11 mouse cellular contexts compared by ENCODE assay signal in genomic region chr11:79286305-79286799, GRCm38 (mm10). TPM values are rescaled to one million over a fixed set of nuclear protein-coding genes. Genes with fewer than 3 reads are reported as not detected.
DNase-seq lines count a peak whose midpoint lies in the region; ATAC-seq and TF ChIP-seq lines count a peak whose summit lies in the region.
"Had no signal": no experiment of that assay in that cellular context is flagged by ENCODE, and none has a peak within 500 bp of the region (broad histone marks: within the 10 kb centered on the region; RNA-seq: fewer than 3 reads in every experiment).

No protein-coding gene starts in this region.

- DNase-seq in lung, postnatal 0 days (ENCODE audit: low spot score), result no peak
- DNase-seq in lung, postnatal 25 days (ENCODE audit: low spot score), result no peak
- no peak for DNase-seq in embryonic facial prominence, embryonic 10.5 days (ENCODE audit: low spot score)
- peak; percentile 43 for DNase-seq in liver
- DNase-seq in forebrain, postnatal 0 days, result no peak
- DNase-seq: kidney, adult 18-20 months had no signal

- WGBS in lung, postnatal 0 days, result 33% methylated on average over 9 of the region's 9 CpGs
- WGBS in embryonic facial prominence, embryonic 10.5 days, result 78% methylated on average over 9 of the region's 9 CpGs
- 82% methylated on average over 9 of the region's 9 CpGs for WGBS in hindbrain, embryonic 16.5 days
- WGBS in forebrain, postnatal 0 days, result 79% methylated on average over 9 of the region's 9 CpGs

- no peak for ATAC-seq in lung, postnatal 0 days
- ATAC-seq in monocyte, adult 5-6 weeks (replicated peaks; ENCODE audit: insufficient number of reproducible peaks, low FRiP score, low TSS enrichment, poor library complexity, severe bottlenecking), result peak; percentile 20; the same call in 1 of the 2 replicates
- no peak for ATAC-seq in hindbrain, embryonic 16.5 days
- ATAC-seq in forebrain, postnatal 0 days, result no peak
- ATAC-seq: forebrain, embryonic 16.5 days had no signal

- H3K9ac ChIP-seq in lung, postnatal 0 days (replicated peaks; ENCODE audit: low read depth), result no peak overlapping the region
- H3K9ac ChIP-seq in hindbrain, embryonic 16.5 days (ENCODE audit: low read depth, low read length), result no peak overlapping the region
- H3K9ac ChIP-seq in forebrain, postnatal 0 days, result no peak overlapping the region

- H3K36me3 ChIP-seq in lung, postnatal 0 days (ENCODE audit: insufficient read depth, low read length), result no peaks in the 10 kb centered on the region
- H3K36me3 ChIP-seq in embryonic facial prominence, embryonic 10.5 days (replicated peaks), result no peaks in the 10 kb centered on the region
- H3K36me3 ChIP-seq in hindbrain, embryonic 16.5 days (ENCODE audit: control insufficient read depth, insufficient read depth, low read length), result no peaks in the 10 kb centered on the region
- no peaks in the 10 kb centered on the region for H3K36me3 ChIP-seq in forebrain, postnatal 0 days (ENCODE audit: insufficient read depth)

- H3K27me3 ChIP-seq in lung, postnatal 0 days (replicated peaks; ENCODE audit: insufficient read depth, low read length), result no peaks in the 10 kb centered on the region
- H3K27me3 ChIP-seq in embryonic facial prominence, embryonic 10.5 days (replicated peaks; ENCODE audit: low read depth, poor library complexity, severe bottlenecking), result no peaks in the 10 kb centered on the region
- no peaks in the 10 kb centered on the region for H3K27me3 ChIP-seq in hindbrain, embryonic 16.5 days (replicated peaks; ENCODE audit: control insufficient read depth, insufficient read depth, low read length)
- no peaks in the 10 kb centered on the region for H3K27me3 ChIP-seq in forebrain, postnatal 0 days (ENCODE audit: insufficient read depth, low read length)

- H3K4me2 ChIP-seq in lung, postnatal 0 days (replicated peaks; ENCODE audit: low read depth, low read length), result no peak overlapping the region
- H3K4me2 ChIP-seq in hindbrain, embryonic 16.5 days (ENCODE audit: low read length), result no peak overlapping the region
- H3K4me2 ChIP-seq in forebrain, postnatal 0 days (ENCODE audit: low read depth), result no peak overlapping the region

- H3K4me3 ChIP-seq in lung, postnatal 0 days (ENCODE audit: low read depth, low read length), result no peak overlapping the region
- H3K4me3 ChIP-seq in embryonic facial prominence, embryonic 10.5 days, result no peak overlapping the region
- H3K4me3 ChIP-seq in hindbrain, embryonic 16.5 days (ENCODE audit: low read length), result no peak overlapping the region
- no peak overlapping the region for H3K4me3 ChIP-seq in forebrain, postnatal 0 days (ENCODE audit: low read depth, low read length)
- H3K4me3 ChIP-seq: myocyte had no signal

- no peak overlapping the region for H3K27ac ChIP-seq in lung, postnatal 0 days (ENCODE audit: low read length)
- peak overlapping the region; percentile 20; the same call in 1 of the 2 replicates for H3K27ac ChIP-seq in embryonic facial prominence, embryonic 10.5 days (replicated peaks)
- H3K27ac ChIP-seq in hindbrain, embryonic 16.5 days (ENCODE audit: low read depth, low read length), result no peak overlapping the region
- no peak overlapping the region for H3K27ac ChIP-seq in forebrain, postnatal 0 days (ENCODE audit: low read depth, low read length)

- peaks cover 18% of the 10 kb centered on the region; the same call in 1 of the 2 replicates for H3K4me1 ChIP-seq in lung, postnatal 0 days (ENCODE audit: insufficient read depth, low read depth, low read length)
- peaks cover 14% of the 10 kb centered on the region for H3K4me1 ChIP-seq in embryonic facial prominence, embryonic 10.5 days
- H3K4me1 ChIP-seq in hindbrain, embryonic 16.5 days (ENCODE audit: control insufficient read depth, insufficient read depth, low read depth, low read length), result no peaks in the 10 kb centered on the region
- H3K4me1 ChIP-seq in forebrain, postnatal 0 days (ENCODE audit: insufficient read depth), result no peaks in the 10 kb centered on the region

- no peak for TF ChIP-seq CTCF in lung, postnatal 0 days (IDR thresholded peaks at IDR 0.05)
- TF ChIP-seq CTCF in forebrain, postnatal 0 days (IDR thresholded peaks at IDR 0.05; ENCODE audit: low read depth), result no peak

- H3K9me3 ChIP-seq in lung, postnatal 0 days (ENCODE audit: low read length), result no peaks in the 10 kb centered on the region
- 0 out of 2 replicates have a peak, but pooled peaks cover 10% of the 10 kb centered on the region for H3K9me3 ChIP-seq in embryonic facial prominence, embryonic 10.5 days
- H3K9me3 ChIP-seq in hindbrain, embryonic 16.5 days (ENCODE audit: control insufficient read depth, low read length), result no peaks in the 10 kb centered on the region
- H3K9me3 ChIP-seq in forebrain, postnatal 0 days (ENCODE audit: low read length), result 0 out of 2 replicates have a peak, but pooled peaks cover 3% of the 10 kb centered on the region

- TF ChIP-seq EP300 in lung, postnatal 0 days (IDR thresholded peaks at IDR 0.05), result peak; percentile 62

RNA-seq across cellular contexts. Expression of gene Gm9964, which starts 10.4 kb away (rescaled TPM):
- not detected in 2 replicates for polyA plus RNA-seq in lung, postnatal 0 days (2015; fragmentation: Nextera tagmentation; extraction: Ambion mirVana)
- not detected in 2 replicates for polyA plus RNA-seq in embryonic facial prominence, embryonic 10.5 days (2016; fragmentation: Nextera tagmentation; extraction: Ambion mirVana)
- total RNA-seq in monocyte, adult 5-6 weeks (2017), result not detected in 3 replicates
- polyA plus RNA-seq in hindbrain, embryonic 16.5 days (2015; fragmentation: Nextera tagmentation; extraction: Ambion mirVana), result not detected in 2 replicates
- not detected in 2 replicates for total RNA-seq in forebrain, postnatal 0 days (2014; rRNA removed)
- not detected in 2 replicates for polyA plus RNA-seq in forebrain, postnatal 0 days (2015; fragmentation: Nextera tagmentation; extraction: Ambion mirVana)
- polyA plus RNA-seq: forebrain, embryonic 16.5 days; limb, embryonic 14.5 days; myocyte had no signal

RNA-seq across cellular contexts. Expression of gene Wsb1, which starts 31.9 kb away (rescaled TPM):
- 134 and 144 TPM in 2 replicates for polyA plus RNA-seq in lung, postnatal 0 days (2015; fragmentation: Nextera tagmentation; extraction: Ambion mirVana)
- 270 and 301 TPM in 2 replicates for polyA plus RNA-seq in embryonic facial prominence, embryonic 10.5 days (2016; fragmentation: Nextera tagmentation; extraction: Ambion mirVana)
- total RNA-seq in monocyte, adult 5-6 weeks (2017), result 274 to 316 TPM (median 277 TPM) in 3 replicates
- polyA plus RNA-seq in hindbrain, embryonic 16.5 days (2015; fragmentation: Nextera tagmentation; extraction: Ambion mirVana), result 380 and 432 TPM in 2 replicates
- 238 and 277 TPM in 2 replicates for total RNA-seq in forebrain, postnatal 0 days (2014; rRNA removed)
- 157 and 215 TPM in 2 replicates for polyA plus RNA-seq in forebrain, postnatal 0 days (2015; fragmentation: Nextera tagmentation; extraction: Ambion mirVana)

RNA-seq across cellular contexts. Expression of gene Nf1, which starts 53.1 kb away (rescaled TPM):
- polyA plus RNA-seq in lung, postnatal 0 days (2015; fragmentation: Nextera tagmentation; extraction: Ambion mirVana), result 7.2 and 7.5 TPM in 2 replicates
- 6.5 and 7.7 TPM in 2 replicates for polyA plus RNA-seq in embryonic facial prominence, embryonic 10.5 days (2016; fragmentation: Nextera tagmentation; extraction: Ambion mirVana)
- 13.7 to 20.7 TPM (median 16.1 TPM) in 3 replicates for total RNA-seq in monocyte, adult 5-6 weeks (2017)
- polyA plus RNA-seq in hindbrain, embryonic 16.5 days (2015; fragmentation: Nextera tagmentation; extraction: Ambion mirVana), result 5.1 TPM in 2 replicates
- 61.1 and 72.6 TPM in 2 replicates for total RNA-seq in forebrain, postnatal 0 days (2014; rRNA removed)
- 4.3 and 5.5 TPM in 2 replicates for polyA plus RNA-seq in forebrain, postnatal 0 days (2015; fragmentation: Nextera tagmentation; extraction: Ambion mirVana)
